Mouse (Mus musculus) liver, postnatal 0 days (tissue): ENCODE data around the gene Tm7sf3. TPM values are rescaled to one million over a fixed set of nuclear protein-coding genes. Genes with fewer than 3 reads are reported as not detected.
"Not testable (repeated sequence)": the region's sequence is repeated elsewhere in the genome, so short reads cannot be mapped to it uniquely, and the experiment has no call there.

ENCODE experiments used
- ATAC-seq: fragments of 200-750 bp; cut with Nextera tagmentation; 2 replicates; pipeline ENCODE4 v1.8.0; 2017; ENCODE audit warnings: mild to moderate bottlenecking, moderate library complexity
- DNase-seq: peaks from one replicate; pipeline ENCODE4 v3.0.0-alpha.2; 2016
- H3K27ac ChIP-seq: fragments of 300-500 bp; sonication (generic); 2 replicates; pipeline ENCODE4 v1.5.1; 2014; ENCODE audit warnings: antibody characterized with exemption, moderate library complexity, mild to moderate bottlenecking, low read depth
- H3K27me3 ChIP-seq: fragments of 300-500 bp; sonication (generic); 2 replicates; pipeline ENCODE4 v1.6.1; 2014; ENCODE audit warnings: low read length, control low read depth, mixed read lengths; ENCODE audit not compliant: insufficient read depth
- H3K36me3 ChIP-seq: fragments of 300-500 bp; sonication (generic); replicated peaks from 2 replicates; pipeline ENCODE4 v1.6.1; 2014; ENCODE audit warnings: mild to moderate bottlenecking, control low read depth, low read length, moderate library complexity, mixed read lengths; ENCODE audit not compliant: insufficient read depth
- H3K4me1 ChIP-seq: fragments of 300-500 bp; sonication (generic); 2 replicates; pipeline ENCODE4 v1.6.1; 2014; ENCODE audit warnings: antibody characterized with exemption, mild to moderate bottlenecking, control low read depth; ENCODE audit not compliant: insufficient read depth
- H3K4me2 ChIP-seq: fragments of 300-500 bp; sonication (generic); 2 replicates; pipeline ENCODE4 v1.6.1; 2014; ENCODE audit warnings: low read depth, mild to moderate bottlenecking, low read length, moderate library complexity, mixed read lengths
- H3K4me3 ChIP-seq: fragments of 300-500 bp; sonication (generic); 2 replicates; pipeline ENCODE4 v1.5.1; 2014; ENCODE audit warnings: low read depth, low read length
- H3K9ac ChIP-seq: fragments of 300-500 bp; sonication (generic); replicated peaks from 2 replicates; pipeline ENCODE4 v1.6.1; 2014; ENCODE audit warnings: mild to moderate bottlenecking, moderate library complexity
- H3K9me3 ChIP-seq: fragments of 300-500 bp; sonication (generic); 2 replicates; pipeline ENCODE4 v1.6.1; 2016; ENCODE audit warnings: mild to moderate bottlenecking, control low read depth, low read length, mixed read lengths
- CTCF ChIP-seq: sonication (generic); IDR thresholded peaks from 2 replicates; pipeline ENCODE4 v1.5.1; 2016; ENCODE audit warnings: antibody characterized with exemption, low read depth
- EP300 ChIP-seq: IDR thresholded peaks from 2 replicates; pipeline ENCODE4 v1.6.1; 2016; ENCODE audit warnings: antibody characterized with exemption, low read depth, mild to moderate bottlenecking
- WGBS: fragments of 180-500 bp; shearing (Covaris S2); extraction: QIAGEN DNeasy Blood & Tissue Kit; methylation state at CpG from one replicate; pipeline ENCODE4 v1.1.7; 2014; ENCODE audit not compliant: insufficient replicate concordance; 5-methylcytosine and 5-hydroxymethylcytosine counted together
- polyA plus RNA-seq: library from polyadenylated mRNA; unstranded; fragments of >200 nt; fragmentation: Nextera tagmentation; extraction: Ambion mirVana; gene quantifications from 2 replicates; pipeline ENCODE4 v1.2.1, GENCODE M21; 2015

Tm7sf3 gene
- polyA plus RNA-seq, 1 experiment from 2014 or later: 21.2 TPM

DNA sequence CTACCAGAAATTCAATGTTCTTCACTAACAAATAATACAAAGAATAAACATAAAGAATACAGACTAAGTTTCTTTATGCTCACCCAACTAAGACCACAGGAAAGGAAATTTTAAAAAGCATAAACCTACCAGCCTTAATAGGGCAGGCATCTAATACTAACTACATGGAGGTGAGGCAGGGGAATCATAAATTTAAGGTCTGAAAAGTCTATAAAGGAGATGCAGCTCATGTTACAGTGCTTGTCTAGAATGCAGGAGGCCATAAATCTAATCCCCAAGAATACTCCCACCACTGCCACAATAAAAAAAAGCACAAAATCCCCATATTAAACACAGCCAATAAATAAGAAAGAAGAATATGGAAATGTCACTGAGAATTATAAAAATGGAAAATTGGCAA lies 70.6 kb downstream of the Tm7sf3 start:
- DNase-seq (no peak), ATAC-seq (no peak)
- Histone ChIP-seq H3K36me3 (peaks cover 9% of the 10 kb centered on the region; the same call in 1 of the 2 replicates), H3K27me3 (no peaks in the 10 kb centered on the region), H3K27ac (no peak overlapping the region), H3K4me2 (no peak overlapping the region), H3K4me1 (peaks cover 4% of the 10 kb centered on the region), H3K9me3 (no peaks in the 10 kb centered on the region), H3K9ac (no peak overlapping the region), H3K4me3 (no peak overlapping the region)
- TF ChIP-seq CTCF (no peak), EP300 (no peak)

DNA sequence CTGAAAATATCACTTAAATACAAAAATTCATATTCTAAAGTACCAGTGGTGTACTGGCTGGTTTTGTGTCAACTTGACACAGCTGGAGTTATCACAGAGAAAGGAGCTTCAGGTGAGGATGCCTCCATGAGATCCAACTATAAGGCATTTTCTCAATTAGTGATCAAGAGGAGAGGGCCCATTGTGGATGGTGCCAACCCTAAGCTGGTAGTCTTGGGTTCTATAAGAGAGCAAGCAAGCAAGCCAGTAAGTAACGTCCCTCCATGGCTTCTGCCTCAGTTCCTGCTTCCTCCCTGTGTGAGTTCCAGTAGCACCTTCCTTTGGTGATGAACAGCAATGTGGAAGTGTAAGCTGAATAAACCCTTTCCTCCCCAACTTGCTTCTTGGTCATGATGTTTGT lies 80.2 kb downstream of the Tm7sf3 start:
- not testable (repeated sequence) for H3K9ac ChIP-seq, H3K4me2 ChIP-seq, ATAC-seq, H3K27ac ChIP-seq, H3K4me3 ChIP-seq, DNase-seq, H3K27me3 ChIP-seq, H3K9me3 ChIP-seq, H3K4me1 ChIP-seq
- WGBS: 89% methylated on average over 1 of the region's 1 CpGs
- peaks cover 52% of the 10 kb centered on the region for H3K36me3 ChIP-seq

Other genes with a start within 250 kb of the Tm7sf3 start
- gene Itpr2, start 140.6 kb downstream of the Tm7sf3 start, polyA plus RNA-seq: 13.8 and 15.2 TPM in 2 replicates
- 69.7 and 71.6 TPM in 2 replicates for gene Fgfr1op2, start 65.6 kb downstream of the Tm7sf3 start, polyA plus RNA-seq
- 14.5 and 17.6 TPM in 2 replicates for gene Ints13, start 65.0 kb downstream of the Tm7sf3 start, polyA plus RNA-seq
- gene Med21, start 277 bp downstream of the Tm7sf3 start, polyA plus RNA-seq: 52.2 and 53.8 TPM in 2 replicates
- gene Stk38l, start 82.2 kb upstream of the Tm7sf3 start, polyA plus RNA-seq: 4.0 and 4.5 TPM in 2 replicates
- 0.17 and 0.72 TPM in 2 replicates for gene Arntl2, start 153.2 kb upstream of the Tm7sf3 start, polyA plus RNA-seq
- not detected in 2 replicates for gene Smco2, start 207.3 kb upstream of the Tm7sf3 start, polyA plus RNA-seq
- 8.9 and 11.3 TPM in 2 replicates for gene Ppfibp1, start 245.7 kb upstream of the Tm7sf3 start, polyA plus RNA-seq